Mouse (Mus musculus) cerebellum, postnatal 10 days (tissue): ENCODE measurements around the gene Mkks.

ENCODE experiments used
- DNase-seq, 2 experiments: peaks; one replicate each; pipeline ENCODE4 v3.0.0; 2021; ENCODE audit warnings: mixed read lengths in 2 of 2

Mkks gene

DNA sequence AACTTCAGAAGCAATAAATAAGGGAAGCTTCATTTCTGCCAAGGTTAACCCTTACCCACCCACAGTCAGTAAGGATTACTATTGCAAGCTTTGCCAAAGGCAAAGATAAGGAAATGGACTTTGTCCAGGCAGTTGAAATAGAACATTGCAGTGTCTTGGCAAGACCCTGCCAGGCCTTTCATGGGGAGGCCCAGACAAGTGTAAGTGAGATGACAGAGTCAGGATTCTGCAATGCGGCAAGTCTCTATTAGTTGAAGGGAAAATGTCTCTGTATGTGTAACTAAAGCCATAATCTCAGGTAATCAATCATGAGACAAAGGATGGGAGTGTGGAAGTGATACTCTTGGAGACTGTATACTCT, 56.5 kb downstream of the Mkks start:
- no peak for DNase-seq

DNA sequence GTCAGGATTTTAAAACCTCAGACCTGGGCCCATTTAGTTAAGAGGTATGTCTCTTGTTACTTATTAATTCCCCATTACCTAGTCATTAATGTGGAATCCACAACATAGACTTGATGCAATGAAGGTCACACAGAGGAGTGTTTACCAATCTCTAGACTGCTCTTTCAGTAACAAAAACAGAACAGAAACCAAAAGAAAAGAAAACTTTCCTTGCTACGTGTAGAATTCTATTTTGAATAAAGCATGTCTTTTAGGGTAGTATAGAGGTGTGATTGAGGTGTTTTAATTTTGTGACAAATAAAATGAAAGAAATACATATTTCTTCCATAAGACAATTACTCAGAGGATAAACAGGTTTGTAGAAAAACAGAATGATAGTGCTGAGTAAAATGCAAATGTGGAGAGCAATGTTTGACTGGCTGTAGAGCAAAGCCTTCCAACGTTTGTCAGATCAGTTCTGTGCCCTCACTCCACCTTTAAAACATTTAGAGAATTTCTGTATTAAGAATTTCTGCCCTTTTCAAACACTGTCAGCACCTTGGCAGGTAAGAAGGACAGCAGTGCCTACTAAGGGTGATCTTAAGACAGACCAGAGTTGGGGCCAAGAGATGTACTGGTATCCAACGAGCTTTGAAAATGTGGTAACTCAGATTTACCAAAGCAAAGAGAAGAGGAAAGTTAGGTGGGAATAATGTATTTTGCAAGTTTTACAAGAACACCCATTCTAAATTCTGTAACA, 57.0 kb downstream of the Mkks start:
- DNase-seq = no peak

DNA sequence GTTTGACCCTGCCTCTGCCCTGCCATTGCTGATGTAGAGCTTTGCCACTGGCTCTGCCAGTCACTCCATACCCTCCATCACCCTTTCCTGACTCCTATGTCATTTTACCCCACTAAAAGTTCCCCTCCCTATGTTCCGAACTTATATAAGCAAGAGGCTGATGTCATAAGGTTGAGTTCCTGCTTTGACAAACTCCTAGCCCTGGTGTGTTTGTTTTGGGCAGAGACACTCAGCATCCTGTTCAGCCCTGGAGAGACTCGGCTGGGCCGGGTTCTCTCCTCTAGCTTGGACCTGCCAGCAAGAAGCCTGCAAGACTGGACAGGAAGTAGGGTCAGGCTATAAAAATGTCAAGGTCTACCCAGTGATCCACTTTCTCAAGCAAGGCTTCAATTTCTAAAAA, 58.3 kb downstream of the Mkks start:
- no peak for DNase-seq

DNA sequence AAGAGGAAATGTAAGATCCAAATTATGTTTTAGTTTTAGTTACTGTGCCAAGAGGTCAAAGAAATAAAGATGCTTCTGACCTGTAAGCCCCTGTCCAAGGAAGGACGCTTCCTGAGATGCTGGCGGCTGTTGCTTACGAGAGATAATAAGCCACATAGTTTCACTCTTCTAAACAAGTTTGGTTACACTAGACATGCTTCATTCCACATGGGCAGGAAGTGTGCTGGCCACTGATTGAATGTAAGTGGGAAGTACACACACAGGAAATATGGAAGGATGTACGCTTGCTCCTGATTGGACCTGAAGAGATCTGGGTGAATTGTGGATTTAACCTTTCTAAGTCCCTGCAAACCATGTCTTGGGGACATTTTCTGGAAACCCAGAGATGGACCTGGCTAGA, 63.6 kb downstream of the Mkks start:
- DNase-seq = no peak
